Mouse (Mus musculus): ENCODE measurements around the gene Olfr1501.
"Not testable (repeated sequence)": the region's sequence is repeated elsewhere in the genome, so short reads cannot be mapped to it uniquely, and the experiment has no call there.

Olfr1501 gene

DNA sequence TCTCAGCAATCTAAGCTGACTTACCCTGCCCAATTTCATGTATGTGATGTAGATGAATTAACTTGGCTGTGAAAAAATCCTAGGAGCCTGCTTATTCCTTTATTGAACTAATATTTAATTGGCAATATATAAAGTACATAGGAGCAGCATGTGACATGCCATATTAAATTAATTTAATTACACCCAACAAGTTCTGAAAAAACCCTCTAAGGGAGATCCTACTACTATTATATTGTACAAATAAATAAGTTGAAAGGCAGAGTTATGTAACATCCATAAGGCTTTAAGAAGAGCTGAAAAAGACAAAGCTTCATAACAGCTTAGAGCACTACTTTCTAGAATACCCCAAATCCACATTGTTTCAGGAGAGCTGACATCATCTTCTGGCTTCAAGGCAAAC, at the start of gene Olfr1501:
TSS of gene Olfr1501 (minus strand) at position 101 of the 400 bp plus-strand sequence.
- not testable (repeated sequence) for H3K27me3 ChIP-seq (ENCODE audit: control insufficient read depth, insufficient read depth, low read length, poor library complexity, severe bottlenecking); H3K36me3 ChIP-seq (ENCODE audit: control insufficient read depth, insufficient read depth, low read length, poor library complexity, severe bottlenecking); DNase-seq (ENCODE audit: low read depth, low spot score)

GRCm38 (mm10) chr19:13897828-13898227, 47.3 kb upstream of the Olfr1501 start, which contains the start of gene Olfr1504:
Gene Olfr1504 (minus strand): TSS chr19:13897928.
- no peaks in the 10 kb centered on the region for H3K27me3 ChIP-seq (ENCODE audit: control insufficient read depth, insufficient read depth, low read length, poor library complexity, severe bottlenecking)
- no peak for DNase-seq (ENCODE audit: low read depth, low spot score)

DNA sequence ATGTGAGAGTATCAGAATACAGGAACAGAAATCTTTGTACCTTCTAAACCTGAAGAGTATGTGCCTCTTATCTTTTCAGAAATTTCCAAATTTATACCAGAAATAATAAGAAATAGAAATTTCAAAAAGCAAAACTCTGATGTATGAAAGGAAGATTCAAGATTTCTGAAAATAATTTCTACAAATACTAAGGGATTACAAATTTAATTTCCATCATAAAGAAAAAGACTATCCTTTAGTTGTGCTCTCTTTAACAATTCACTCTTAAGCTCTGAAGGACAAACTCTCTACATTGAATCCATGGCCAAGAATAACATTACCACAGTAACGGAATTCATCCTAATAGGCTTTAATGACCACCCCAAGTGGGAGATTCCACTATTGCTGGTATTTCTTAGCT, 11.0 kb upstream of the Olfr1501 start, which contains the start of gene Olfr1502:
TSS of gene Olfr1502 (plus strand) at position 301 of the 400 bp plus-strand sequence.
- DNase-seq (ENCODE audit: low read depth, low spot score): no peak
- no peaks in the 10 kb centered on the region for H3K27me3 ChIP-seq (ENCODE audit: control insufficient read depth, insufficient read depth, low read length, poor library complexity, severe bottlenecking)
- H3K36me3 ChIP-seq (ENCODE audit: control insufficient read depth, insufficient read depth, low read length, poor library complexity, severe bottlenecking): no peaks in the 10 kb centered on the region

More at GRCm38 (mm10) chr19:13897828-13898227, 47.3 kb upstream of the Olfr1501 start, which contains the start of gene Olfr1504:
- H3K36me3 ChIP-seq (ENCODE audit: control insufficient read depth, insufficient read depth, low read length, poor library complexity, severe bottlenecking): no peaks in the 10 kb centered on the region

DNA sequence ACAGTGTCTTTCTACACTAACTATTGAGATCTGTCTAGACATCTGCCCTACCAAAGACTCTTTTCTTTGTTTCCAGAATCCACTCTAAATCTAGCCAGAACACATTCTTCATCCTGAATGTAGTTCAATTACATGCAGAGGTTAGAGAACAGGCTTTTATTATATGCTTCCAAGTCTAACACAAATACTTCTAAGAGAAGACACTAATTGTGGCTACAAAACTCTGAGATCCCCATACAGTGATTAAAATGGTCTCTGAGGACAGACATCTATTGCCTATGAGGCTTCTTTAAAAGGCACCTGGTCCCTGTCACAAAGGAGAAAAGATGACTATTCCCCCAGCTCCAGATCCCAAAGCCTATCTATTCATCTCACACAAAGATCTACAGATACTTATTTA, 20.1 kb downstream of the Olfr1501 start, which contains the start of gene Olfr1500:
TSS of gene Olfr1500 (minus strand) at position 101 of the 400 bp plus-strand sequence.
- DNase-seq (ENCODE audit: low read depth, low spot score): no peak
- H3K27me3 ChIP-seq (ENCODE audit: control insufficient read depth, insufficient read depth, low read length, poor library complexity, severe bottlenecking): no peaks in the 10 kb centered on the region

DNA sequence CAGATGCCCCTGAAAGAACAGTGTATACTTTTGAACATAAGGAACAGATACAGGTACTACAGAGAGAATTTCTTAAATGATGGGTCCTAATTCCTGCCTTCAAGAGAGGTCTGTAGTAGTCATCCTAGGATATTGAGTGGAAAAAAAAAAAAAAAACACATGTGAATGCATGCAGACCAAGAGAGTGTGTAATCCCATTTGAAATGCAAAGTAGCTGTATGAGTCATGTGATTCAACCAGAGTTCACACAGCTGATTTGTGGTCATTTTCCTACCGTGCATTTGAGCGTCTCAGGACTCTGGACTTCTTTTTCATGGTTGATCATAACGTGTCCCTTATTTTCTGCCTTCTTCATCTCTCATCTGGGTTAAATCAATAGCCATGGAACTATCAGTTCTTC, 22.0 kb downstream of the Olfr1501 start:
- no peak for DNase-seq (ENCODE audit: low read depth, low spot score)
- Histone ChIP-seq H3K27me3 (ENCODE audit: control insufficient read depth, insufficient read depth, low read length, poor library complexity, severe bottlenecking) (no peaks in the 10 kb centered on the region), H3K36me3 (ENCODE audit: control insufficient read depth, insufficient read depth, low read length, poor library complexity, severe bottlenecking) (no peaks in the 10 kb centered on the region)

More for the DNA sequence above, 20.1 kb downstream of the Olfr1501 start, which contains the start of gene Olfr1500:
- H3K36me3 ChIP-seq (ENCODE audit: control insufficient read depth, insufficient read depth, low read length, poor library complexity, severe bottlenecking): no peaks in the 10 kb centered on the region

DNA sequence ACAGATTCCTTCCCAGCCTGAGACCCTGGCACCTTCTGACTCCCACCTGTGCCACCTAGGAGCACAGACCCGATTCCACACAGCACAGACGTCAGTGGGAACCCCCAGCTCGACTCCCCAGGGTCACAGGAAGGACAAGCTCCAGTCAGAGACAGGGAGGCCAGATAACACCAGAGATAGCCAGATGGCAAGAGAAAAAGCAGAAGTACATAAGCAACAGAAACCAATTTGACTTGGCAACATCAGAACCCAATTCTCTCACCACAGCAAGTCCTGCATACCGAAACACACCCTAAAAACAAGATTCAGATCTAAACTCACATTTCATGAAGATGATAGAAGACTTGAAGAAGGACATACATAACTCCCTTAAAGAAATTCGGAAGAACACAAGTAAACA, 29.6 kb downstream of the Olfr1501 start:
- no peak for DNase-seq (ENCODE audit: low read depth, low spot score)
- no peaks in the 10 kb centered on the region for H3K36me3 ChIP-seq (ENCODE audit: control insufficient read depth, insufficient read depth, low read length, poor library complexity, severe bottlenecking)
- H3K27me3 ChIP-seq (ENCODE audit: control insufficient read depth, insufficient read depth, low read length, poor library complexity, severe bottlenecking): no peaks in the 10 kb centered on the region

DNA sequence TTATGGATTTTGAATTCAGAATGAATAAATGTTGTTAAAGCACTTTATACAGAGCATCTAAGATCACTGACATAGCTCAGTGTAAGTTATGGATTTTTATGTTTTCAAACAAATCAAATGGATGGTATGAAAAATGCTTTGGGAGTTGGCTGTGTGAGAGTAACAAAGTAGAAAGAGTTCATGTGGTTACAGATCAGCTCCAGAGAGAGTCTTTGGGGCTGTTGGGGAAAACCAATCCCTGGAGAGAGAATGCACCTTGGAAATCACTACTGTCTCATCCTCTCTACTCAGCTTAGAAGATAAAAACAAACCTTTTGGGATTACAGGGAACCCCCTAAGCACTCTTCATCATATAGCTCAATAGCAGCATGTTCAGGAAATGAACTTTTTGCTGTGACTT, 31.1 kb downstream of the Olfr1501 start, which contains the start of gene Olfr1499:
TSS of gene Olfr1499 (minus strand) at position 101 of the 400 bp plus-strand sequence.
- DNase-seq (ENCODE audit: low read depth, low spot score): no peak
- Histone ChIP-seq H3K27me3 (ENCODE audit: control insufficient read depth, insufficient read depth, low read length, poor library complexity, severe bottlenecking) (no peaks in the 10 kb centered on the region), H3K36me3 (ENCODE audit: control insufficient read depth, insufficient read depth, low read length, poor library complexity, severe bottlenecking) (no peaks in the 10 kb centered on the region)

- Histone ChIP-seq H3K27me3 (ENCODE audit: control insufficient read depth, insufficient read depth, low read length, poor library complexity, severe bottlenecking) (no peaks in the 10 kb centered on the region), H3K36me3 (ENCODE audit: control insufficient read depth, insufficient read depth, low read length, poor library complexity, severe bottlenecking) (no peaks in the 10 kb centered on the region)
- DNase-seq (ENCODE audit: low read depth, low spot score): no peak
Observed at GRCm38 (mm10) chr19:13818827-13819226, 31.7 kb downstream of the Olfr1501 start.

- Histone ChIP-seq H3K27me3 (ENCODE audit: control insufficient read depth, insufficient read depth, low read length, poor library complexity, severe bottlenecking) (no peaks in the 10 kb centered on the region), H3K36me3 (ENCODE audit: control insufficient read depth, insufficient read depth, low read length, poor library complexity, severe bottlenecking) (no peaks in the 10 kb centered on the region)
- no peak for DNase-seq (ENCODE audit: low read depth, low spot score)
Observed at GRCm38 (mm10) chr19:13812823-13813222, 37.7 kb downstream of the Olfr1501 start.

- H3K27me3 ChIP-seq (ENCODE audit: control insufficient read depth, insufficient read depth, low read length, poor library complexity, severe bottlenecking); DNase-seq (ENCODE audit: low read depth, low spot score); H3K36me3 ChIP-seq (ENCODE audit: control insufficient read depth, insufficient read depth, low read length, poor library complexity, severe bottlenecking): not testable (repeated sequence)
Observed at GRCm38 (mm10) chr19:13805486-13805885, 45.0 kb downstream of the Olfr1501 start.

DNA sequence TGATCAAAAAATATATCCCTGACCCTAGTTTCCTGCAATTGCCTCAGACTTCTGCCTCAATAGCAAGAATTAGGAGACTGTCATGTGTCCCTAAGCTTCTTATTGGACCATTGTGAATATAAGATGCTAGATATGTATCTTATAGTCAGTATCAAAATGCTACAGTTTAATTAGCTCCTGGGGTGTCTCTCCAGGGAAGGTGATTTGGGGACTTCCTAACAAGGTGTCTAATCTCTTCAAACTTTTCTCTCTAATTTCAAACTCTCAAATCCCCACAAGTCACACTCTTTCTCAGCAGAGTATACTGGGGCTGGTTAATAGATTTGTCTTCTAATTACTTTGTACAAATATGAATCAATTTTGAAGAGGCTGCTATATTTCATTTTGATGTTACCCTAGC, 52.4 kb downstream of the Olfr1501 start, which contains the start of gene Olfr1497:
TSS of gene Olfr1497 (minus strand) at position 101 of the 400 bp plus-strand sequence.
- no peaks in the 10 kb centered on the region for H3K36me3 ChIP-seq (ENCODE audit: control insufficient read depth, insufficient read depth, low read length, poor library complexity, severe bottlenecking)

More for the DNA sequence above, 52.4 kb downstream of the Olfr1501 start, which contains the start of gene Olfr1497:
- DNase-seq (ENCODE audit: low read depth, low spot score): no peak
- H3K27me3 ChIP-seq (ENCODE audit: control insufficient read depth, insufficient read depth, low read length, poor library complexity, severe bottlenecking): no peaks in the 10 kb centered on the region
